Mouse (Mus musculus) hindbrain, postnatal 0 days (tissue): ENCODE data around the gene Mlana. TPM values are rescaled to one million over a fixed set of nuclear protein-coding genes. Genes with fewer than 3 reads are reported as not detected.

Experiments used
- ATAC-seq: fragments of 200-750 bp; cut with Nextera tagmentation; 2 replicates; pipeline ENCODE4 v1.8.0; 2017; ENCODE audit warnings: mild to moderate bottlenecking, moderate TSS enrichment, moderate library complexity
- DNase-seq: peaks from one replicate; pipeline ENCODE4 v3.0.0-alpha.2; 2015; ENCODE audit warnings: low spot score
- H3K27ac ChIP-seq: fragments of 300-500 bp; sonication (generic); 2 replicates; pipeline ENCODE4 v1.5.1; 2014; ENCODE audit warnings: mild to moderate bottlenecking
- H3K27me3 ChIP-seq: fragments of 300-500 bp; sonication (generic); 2 replicates; pipeline ENCODE4 v1.6.1; 2014; ENCODE audit warnings: low read length, mixed read lengths; ENCODE audit not compliant: insufficient read depth
- H3K36me3 ChIP-seq: fragments of 300-500 bp; sonication (generic); 2 replicates; pipeline ENCODE4 v1.6.1; 2014; ENCODE audit warnings: low read length, mixed read lengths; ENCODE audit not compliant: insufficient read depth
- H3K4me1 ChIP-seq: fragments of 300-500 bp; sonication (generic); 2 replicates; pipeline ENCODE4 v1.6.1; 2014; ENCODE audit warnings: antibody characterized with exemption, low read length, mixed read lengths; ENCODE audit not compliant: insufficient read depth
- H3K4me2 ChIP-seq: fragments of 300-500 bp; sonication (generic); 2 replicates; pipeline ENCODE4 v1.6.1; 2014; ENCODE audit warnings: low read depth, mild to moderate bottlenecking, low read length, moderate library complexity, mixed read lengths
- H3K4me3 ChIP-seq: fragments of 300-500 bp; sonication (generic); 2 replicates; pipeline ENCODE4 v1.5.1; 2014; ENCODE audit warnings: low read length
- H3K9ac ChIP-seq: fragments of 300-500 bp; sonication (generic); replicated peaks from 2 replicates; pipeline ENCODE4 v1.6.1; 2014; ENCODE audit warnings: mild to moderate bottlenecking, low read length, moderate library complexity, mixed read lengths
- H3K9me3 ChIP-seq: fragments of 300-500 bp; sonication (generic); 2 replicates; pipeline ENCODE4 v1.6.1; 2016; ENCODE audit warnings: low read length, mixed read lengths
- CTCF ChIP-seq: IDR thresholded peaks from 2 replicates; pipeline ENCODE4 v1.5.1; 2016; ENCODE audit warnings: antibody characterized with exemption, control low read depth, low read depth
- WGBS: fragments of 180-500 bp; shearing (Covaris S2); extraction: QIAGEN DNeasy Blood & Tissue Kit; methylation state at CpG from one replicate; pipeline ENCODE4 v1.1.7; 2014; 5-methylcytosine and 5-hydroxymethylcytosine counted together
- polyA plus RNA-seq: library from polyadenylated mRNA; unstranded; fragments of >200 nt; fragmentation: Nextera tagmentation; extraction: Ambion mirVana; gene quantifications from 2 replicates; pipeline ENCODE4 v1.2.1, GENCODE M21; 2015
- total RNA-seq: library from RNA; depleted of rRNA; stranded (reverse); fragments of >200 nt; gene quantifications from 2 replicates; pipeline ENCODE4 v1.2.3, GENCODE M21; 2014

Gene Mlana
- total and polyA plus RNA-seq, 2 experiments from 2014 or later, result not detected

GRCm38 (mm10) chr19:29657033-29657432, 40.6 kb upstream of the Mlana start:
- Histone ChIP-seq H3K36me3 (no peaks in the 10 kb centered on the region), H3K4me1 (no peaks in the 10 kb centered on the region), H3K4me3 (no peak overlapping the region), H3K27ac (no peak overlapping the region), H3K27me3 (no peaks in the 10 kb centered on the region), H3K9ac (no peak overlapping the region), H3K9me3 (no peaks in the 10 kb centered on the region), H3K4me2 (no peak overlapping the region)
- WGBS, result 67% methylated on average over 3 of the region's 3 CpGs
- DNase-seq (no peak), ATAC-seq (no peak)
- TF ChIP-seq CTCF, result no peak

- no peak overlapping the region for H3K9ac ChIP-seq
- H3K4me3 ChIP-seq, result no peak overlapping the region
- no peaks in the 10 kb centered on the region for H3K36me3 ChIP-seq
- no peak for DNase-seq
- no peaks in the 10 kb centered on the region for H3K9me3 ChIP-seq
- H3K4me1 ChIP-seq, result no peaks in the 10 kb centered on the region
- H3K27me3 ChIP-seq, result no peaks in the 10 kb centered on the region
- no peak overlapping the region for H3K4me2 ChIP-seq
- no peak for TF ChIP-seq CTCF
- ATAC-seq, result no peak
- 90% methylated on average over 2 of the region's 2 CpGs for WGBS
- H3K27ac ChIP-seq, result no peak overlapping the region
Measured at GRCm38 (mm10) chr19:29657558-29657957, 40.1 kb upstream of the Mlana start.

- Histone ChIP-seq H3K27ac (no peak overlapping the region), H3K36me3 (no peaks in the 10 kb centered on the region), H3K9me3 (no peaks in the 10 kb centered on the region), H3K4me2 (no peak overlapping the region), H3K4me3 (no peak overlapping the region), H3K9ac (no peak overlapping the region), H3K4me1 (no peaks in the 10 kb centered on the region), H3K27me3 (no peaks in the 10 kb centered on the region)
- DNase-seq (no peak), ATAC-seq (no peak)
- 66% methylated on average over 4 of the region's 4 CpGs for WGBS
- no peak for TF ChIP-seq CTCF
Measured at GRCm38 (mm10) chr19:29658836-29659235, 38.8 kb upstream of the Mlana start.

- Histone ChIP-seq H3K4me1 (no peaks in the 10 kb centered on the region), H3K4me2 (no peak overlapping the region), H3K36me3 (no peaks in the 10 kb centered on the region), H3K4me3 (no peak overlapping the region), H3K27ac (no peak overlapping the region), H3K9ac (no peak overlapping the region), H3K27me3 (no peaks in the 10 kb centered on the region), H3K9me3 (no peaks in the 10 kb centered on the region)
- DNase-seq (no peak), ATAC-seq (no peak)
- TF ChIP-seq CTCF, result no peak
- 65% methylated on average over 6 of the region's 6 CpGs for WGBS
Measured at GRCm38 (mm10) chr19:29659705-29660104, 37.9 kb upstream of the Mlana start.

GRCm38 (mm10) chr19:29660835-29661764, 36.5 kb upstream of the Mlana start:
- H3K9me3 ChIP-seq, result no peaks in the 10 kb centered on the region
- H3K4me1 ChIP-seq, result no peaks in the 10 kb centered on the region
- no peak overlapping the region for H3K4me3 ChIP-seq
- no peak overlapping the region for H3K9ac ChIP-seq
- no peaks in the 10 kb centered on the region for H3K27me3 ChIP-seq
- no peak overlapping the region for H3K4me2 ChIP-seq
- no peak for DNase-seq
- 84% methylated on average over 10 of the region's 10 CpGs for WGBS
- ATAC-seq, result no peak
- H3K36me3 ChIP-seq, result no peaks in the 10 kb centered on the region
- H3K27ac ChIP-seq, result no peak overlapping the region
- no peak for TF ChIP-seq CTCF

GRCm38 (mm10) chr19:29661974-29662580, 35.5 kb upstream of the Mlana start:
- no peaks in the 10 kb centered on the region for H3K27me3 ChIP-seq
- ATAC-seq (no peak), DNase-seq (no peak)
- no peaks in the 10 kb centered on the region for H3K4me1 ChIP-seq
- no peaks in the 10 kb centered on the region for H3K9me3 ChIP-seq
- no peaks in the 10 kb centered on the region for H3K36me3 ChIP-seq
- H3K4me2 ChIP-seq, result no peak overlapping the region
- TF ChIP-seq CTCF, result no peak
- H3K4me3 ChIP-seq, result no peak overlapping the region
- no peak overlapping the region for H3K27ac ChIP-seq
- WGBS, result 72% methylated on average over 6 of the region's 6 CpGs
- no peak overlapping the region for H3K9ac ChIP-seq

GRCm38 (mm10) chr19:29663780-29664179, 33.8 kb upstream of the Mlana start:
- no peaks in the 10 kb centered on the region for H3K27me3 ChIP-seq
- no peaks in the 10 kb centered on the region for H3K4me1 ChIP-seq
- WGBS, result 73% methylated on average over 8 of the region's 8 CpGs
- DNase-seq (no peak), ATAC-seq (no peak)
- no peak overlapping the region for H3K4me3 ChIP-seq
- H3K9ac ChIP-seq, result no peak overlapping the region
- H3K27ac ChIP-seq, result no peak overlapping the region
- no peaks in the 10 kb centered on the region for H3K9me3 ChIP-seq
- no peaks in the 10 kb centered on the region for H3K36me3 ChIP-seq
- no peak overlapping the region for H3K4me2 ChIP-seq
- TF ChIP-seq CTCF, result no peak
